Mouse (Mus musculus) testis, postnatal 14 days (tissue): ENCODE data around the gene 4930402H24Rik.
A peak's percentile ranks its signal among the peaks of the same experiment; 100 is the strongest.

ENCODE experiments used
- DNase-seq: peaks from one replicate; pipeline ENCODE4 v3.0.0; 2021; ENCODE audit warnings: low spot score

4930402H24Rik gene

DNA sequence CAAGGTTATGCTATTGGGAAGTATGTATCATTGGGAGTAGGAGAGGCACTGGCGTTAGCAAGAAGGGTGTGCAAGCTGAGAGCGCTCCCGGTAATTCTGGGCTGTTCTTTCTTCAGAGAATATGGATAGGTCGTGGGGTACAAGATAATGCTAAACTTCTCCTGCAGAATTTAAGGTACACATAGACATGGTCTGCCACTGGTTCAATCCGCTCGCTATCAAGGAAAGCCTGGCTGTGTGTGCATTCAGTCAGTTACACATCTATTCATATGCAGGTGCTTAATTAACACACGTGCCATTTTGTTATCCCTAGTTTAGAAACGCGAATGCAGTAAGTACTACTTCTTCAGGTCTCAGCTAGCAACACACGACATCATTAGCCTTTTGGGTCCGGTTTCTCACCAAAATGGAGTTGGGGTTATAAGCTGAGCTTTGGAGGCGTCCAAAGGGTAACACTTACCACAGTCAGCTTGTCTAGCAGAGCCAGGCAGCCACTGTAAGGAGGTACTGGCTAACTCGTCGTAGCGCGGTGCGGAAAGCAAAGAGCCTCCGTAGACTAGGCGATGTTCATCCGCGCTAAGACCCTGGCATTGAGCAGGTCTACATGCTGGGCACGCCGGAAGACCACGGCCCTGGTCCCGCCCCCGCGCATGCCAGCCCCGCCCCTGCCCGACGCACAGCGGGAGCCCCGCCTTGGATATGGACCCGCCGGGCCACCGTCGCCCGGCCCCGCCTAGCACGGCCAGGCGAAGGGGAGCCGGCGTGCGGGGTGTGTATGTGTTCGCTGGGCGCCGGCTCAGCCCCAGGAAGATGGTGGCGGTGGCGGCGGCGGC is at the start of gene 4930402H24Rik, which contains the start of gene Atrn:
4930402H24Rik (minus strand) TSS at position 656 of the 833 bp plus-strand sequence.
Atrn (plus strand) TSS at position 745 of the 833 bp plus-strand sequence.
- peak; percentile 92 for DNase-seq

DNA sequence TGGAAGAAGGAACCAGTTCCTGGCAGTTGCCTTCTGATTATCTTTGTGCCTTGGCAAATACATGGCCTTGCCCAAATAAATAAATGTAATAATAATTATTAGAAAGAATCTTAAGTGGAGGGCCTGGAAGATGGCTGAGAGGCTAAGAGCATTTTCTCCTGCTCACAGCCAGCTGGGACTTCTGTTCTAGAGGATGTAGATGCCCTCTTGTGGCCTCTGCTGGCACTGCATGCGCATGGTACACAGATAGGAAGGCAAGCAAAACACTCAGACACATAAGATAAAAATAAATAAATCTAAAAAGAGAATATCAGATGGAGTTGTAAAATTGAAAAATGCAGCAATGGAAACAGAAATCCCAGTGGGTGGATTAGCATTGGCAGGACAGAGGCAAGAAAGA is 44.3 kb upstream of the 4930402H24Rik start:
- peak; percentile 65 for DNase-seq

DNA sequence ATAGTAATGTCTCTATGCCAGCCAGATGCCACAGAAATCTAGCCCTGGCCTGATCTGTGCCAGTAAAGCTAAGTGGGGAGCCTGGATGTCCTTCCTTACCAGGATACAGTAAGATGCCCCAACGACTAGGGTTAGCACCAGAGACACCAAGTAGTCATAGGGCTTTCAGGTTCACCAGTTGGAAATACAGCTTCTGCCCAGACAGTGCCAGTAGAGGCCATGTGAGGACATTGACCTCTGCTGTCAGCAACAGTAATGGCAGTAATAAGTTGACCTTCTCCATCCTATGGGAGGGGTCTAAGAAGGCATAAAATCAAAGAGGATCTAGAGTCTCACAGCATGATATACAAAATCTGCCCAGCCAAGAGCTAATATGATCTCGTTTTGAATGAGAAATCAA is 43.6 kb upstream of the 4930402H24Rik start:
- DNase-seq, result no peak

DNA sequence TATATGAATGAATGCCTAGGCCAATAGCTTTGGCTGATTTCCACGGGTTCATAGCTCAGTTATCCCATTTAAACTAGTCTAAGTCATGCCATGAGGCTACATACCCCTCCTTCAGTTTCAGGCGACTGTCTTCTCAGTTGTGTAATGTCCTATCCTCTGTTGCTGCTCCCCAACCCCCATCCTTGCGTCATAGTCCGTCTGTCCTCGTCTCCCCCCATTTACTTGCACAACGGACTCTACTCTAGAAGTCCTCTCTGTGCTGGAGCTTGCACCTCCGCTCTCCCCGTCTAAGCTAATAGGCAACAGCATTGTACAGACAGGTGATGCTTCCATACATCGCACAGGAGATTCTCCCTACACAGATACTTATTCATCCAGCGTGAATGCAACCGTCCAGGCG is 26.7 kb upstream of the 4930402H24Rik start:
- DNase-seq, result no peak

DNA sequence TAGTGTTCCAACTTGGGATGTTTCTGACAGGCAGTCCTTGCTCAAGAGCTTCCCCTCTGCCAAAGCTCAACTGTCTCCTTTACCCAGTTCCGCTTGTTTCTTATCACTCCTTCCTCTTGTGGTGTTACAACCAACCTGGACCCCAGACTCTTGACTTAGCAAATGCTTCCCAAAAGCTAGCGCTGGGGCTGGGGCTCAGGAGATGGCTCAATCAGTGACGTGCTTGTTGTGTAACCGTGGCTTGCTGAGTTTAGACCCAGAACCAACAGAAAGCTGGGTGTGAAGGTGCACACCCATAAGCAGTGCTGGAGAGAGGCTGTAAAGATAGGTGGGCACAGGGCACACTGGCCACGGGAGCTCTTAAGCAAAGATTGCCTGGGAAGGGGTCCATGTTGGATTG is 23.8 kb upstream of the 4930402H24Rik start:
- no peak for DNase-seq

DNA sequence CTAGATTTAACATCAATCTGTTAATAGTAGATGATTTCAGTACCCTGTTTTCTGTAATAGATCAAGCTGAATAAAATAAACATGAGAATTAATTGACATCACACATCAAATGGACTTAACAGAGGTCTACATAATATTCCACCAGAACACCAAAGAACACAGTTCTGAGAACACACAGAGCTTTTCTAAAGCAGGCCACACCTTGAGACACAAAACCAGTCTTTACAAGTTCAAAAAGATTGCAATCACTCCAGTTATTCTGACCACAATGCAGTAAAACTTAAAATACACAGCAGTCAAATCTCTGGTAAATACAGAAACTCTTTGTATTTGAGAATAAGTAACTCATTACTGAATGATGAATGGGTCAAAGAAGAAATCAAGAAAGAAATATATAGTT is 22.3 kb upstream of the 4930402H24Rik start:
- no peak for DNase-seq

DNA sequence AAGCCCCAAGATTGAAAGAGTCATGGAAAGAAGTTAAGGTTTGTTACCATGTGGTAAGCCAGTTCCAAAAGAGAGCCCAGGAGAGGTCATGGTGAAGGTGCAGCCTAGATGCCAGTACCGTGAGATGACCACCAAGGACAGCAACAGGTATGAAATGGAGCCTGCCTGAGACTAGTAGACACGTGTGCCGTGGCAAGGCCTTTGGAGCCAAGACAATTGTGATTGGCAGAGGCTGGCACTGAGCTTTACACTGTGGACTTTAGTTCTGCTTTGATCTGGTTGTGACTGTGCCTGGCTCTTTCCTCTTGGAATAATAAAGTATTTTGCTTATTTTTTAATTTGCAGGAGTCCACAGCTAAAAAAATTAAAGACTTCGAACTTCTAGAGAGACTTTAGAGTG is 21.8 kb upstream of the 4930402H24Rik start:
- no peak for DNase-seq

DNA sequence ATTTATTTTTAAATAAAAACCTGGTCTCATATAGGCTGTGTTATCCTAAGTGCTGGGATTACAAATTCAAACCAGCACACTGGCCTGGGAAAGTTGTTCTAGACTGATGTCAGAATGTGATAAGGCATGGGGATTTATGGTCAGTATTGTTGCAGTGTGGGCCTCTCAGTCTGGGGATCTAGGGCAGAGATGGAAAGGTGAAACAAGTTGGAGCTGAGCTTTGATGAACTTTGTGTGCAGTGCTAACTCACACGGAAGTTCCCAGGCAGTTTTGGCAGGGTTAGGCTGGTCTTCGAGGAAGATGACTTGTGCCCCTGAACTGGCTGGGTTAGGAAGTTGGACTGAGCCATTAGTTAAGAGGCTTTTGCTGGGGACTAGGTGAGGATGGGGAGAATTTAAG is 18.7 kb upstream of the 4930402H24Rik start:
- DNase-seq, result no peak

DNA sequence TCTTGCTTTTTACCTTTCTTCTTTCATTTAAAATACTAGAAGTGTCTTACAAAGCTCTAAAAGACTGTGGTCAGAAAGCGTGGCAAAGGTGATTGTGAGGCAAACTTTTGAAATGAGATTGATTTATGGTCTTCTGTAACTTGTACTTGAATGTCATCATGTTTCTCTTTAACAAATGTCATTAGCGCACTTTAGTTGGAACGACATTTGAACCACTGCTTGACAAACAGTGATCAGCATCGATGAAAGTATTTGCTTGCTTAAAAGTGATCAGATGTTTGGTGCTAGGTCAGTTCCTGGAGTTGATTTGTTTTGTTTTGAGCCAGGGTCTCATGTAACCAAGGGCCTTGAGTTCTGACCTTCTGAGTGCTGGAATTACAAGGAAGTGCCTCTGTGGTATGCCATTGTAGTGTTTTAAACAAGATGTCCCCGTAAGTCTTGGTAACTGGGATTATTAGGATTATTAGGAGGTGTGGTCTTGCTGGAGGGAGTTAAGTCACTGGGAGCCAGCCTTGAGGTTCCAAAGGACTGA is 12.9 kb upstream of the 4930402H24Rik start:
- no peak for DNase-seq

DNA sequence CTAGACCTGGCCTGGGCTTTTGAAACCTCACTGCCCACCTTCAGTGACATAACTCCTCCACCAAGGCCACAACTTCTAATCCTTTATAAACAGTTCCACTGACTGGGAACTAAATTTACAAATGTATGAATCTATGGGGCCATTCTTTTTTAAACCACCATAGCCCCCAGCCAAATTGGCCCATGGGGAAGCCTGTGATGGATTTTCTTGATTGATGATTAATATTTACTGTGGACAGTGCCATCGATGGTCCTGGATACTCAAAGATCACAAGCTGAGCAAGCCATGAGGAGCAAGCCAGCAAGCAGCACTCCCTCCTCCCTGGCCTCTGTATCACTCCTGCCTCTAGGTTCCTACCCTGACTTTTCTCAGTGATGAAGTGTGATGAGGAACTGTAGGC is 11.5 kb upstream of the 4930402H24Rik start:
- DNase-seq, result no peak

DNA sequence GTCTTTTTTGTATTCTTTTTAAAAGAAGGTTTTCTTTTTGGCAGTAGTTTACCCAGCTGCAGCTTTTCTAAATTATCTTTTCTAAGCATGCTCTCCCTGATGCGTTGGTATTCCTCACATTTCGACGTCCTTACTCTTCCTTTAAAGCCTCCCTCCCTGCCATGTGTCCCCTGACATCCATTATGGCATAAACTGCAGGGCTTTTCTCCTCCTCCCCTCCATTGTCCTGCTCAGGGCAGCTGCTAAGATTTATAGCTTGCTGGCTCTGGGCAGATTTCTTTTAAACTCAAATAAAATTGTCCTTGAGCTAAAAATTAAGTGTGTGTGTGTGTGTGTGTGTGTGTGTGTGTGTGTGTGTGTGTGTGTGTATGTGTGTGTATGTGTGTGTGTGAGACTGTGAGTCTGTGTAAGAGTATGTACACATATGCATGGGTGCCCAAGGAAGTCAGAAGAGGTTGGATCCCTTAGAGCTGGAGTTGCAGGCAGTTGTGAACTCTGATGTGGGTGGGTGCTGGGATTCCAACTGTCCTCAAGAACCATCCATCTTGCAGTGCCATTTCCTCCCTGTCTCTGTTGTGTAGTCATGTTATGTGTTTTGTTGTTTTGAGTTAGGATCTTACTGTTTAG is 10.4 kb upstream of the 4930402H24Rik start:
- no peak for DNase-seq

DNA sequence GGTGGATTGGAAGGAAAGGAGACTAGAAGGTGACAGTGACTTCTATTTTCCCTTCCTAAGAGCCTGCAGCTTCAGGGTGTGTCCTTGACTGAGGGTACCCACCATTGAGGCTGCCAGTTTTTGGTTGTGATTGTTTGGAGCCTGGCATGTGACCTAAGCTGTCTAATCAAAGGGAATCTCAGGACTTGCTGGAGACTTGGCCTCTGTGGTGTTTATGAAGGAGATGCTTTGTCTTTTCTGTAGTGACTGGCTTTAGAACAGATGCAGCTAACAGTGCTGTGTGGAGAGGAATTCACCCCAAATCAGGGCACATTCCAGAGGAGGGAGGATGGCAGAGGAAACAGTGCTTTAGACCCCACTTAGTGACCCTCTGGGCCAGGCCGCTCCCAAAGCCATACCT is 8.7 kb upstream of the 4930402H24Rik start:
- DNase-seq, result no peak

DNA sequence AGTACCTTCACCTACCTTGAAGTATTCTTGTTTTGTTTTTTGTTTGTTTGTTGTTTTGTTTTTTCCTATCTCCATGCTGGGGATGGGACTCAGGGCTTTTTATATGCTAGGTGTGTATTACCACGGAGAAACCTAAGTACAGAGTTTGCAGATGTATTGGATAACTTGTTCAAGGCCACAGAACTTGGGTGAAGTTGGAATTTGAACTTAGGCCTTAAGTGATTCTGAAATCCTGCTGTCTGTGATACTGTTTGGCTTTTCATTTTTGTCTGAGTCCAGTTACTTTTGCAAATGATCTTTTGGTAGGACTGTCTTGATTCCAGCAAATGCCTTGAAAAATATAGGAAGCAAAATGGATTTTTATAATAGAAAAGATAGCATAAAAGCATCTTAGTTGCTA is 5.5 kb upstream of the 4930402H24Rik start:
- DNase-seq, result no peak

DNA sequence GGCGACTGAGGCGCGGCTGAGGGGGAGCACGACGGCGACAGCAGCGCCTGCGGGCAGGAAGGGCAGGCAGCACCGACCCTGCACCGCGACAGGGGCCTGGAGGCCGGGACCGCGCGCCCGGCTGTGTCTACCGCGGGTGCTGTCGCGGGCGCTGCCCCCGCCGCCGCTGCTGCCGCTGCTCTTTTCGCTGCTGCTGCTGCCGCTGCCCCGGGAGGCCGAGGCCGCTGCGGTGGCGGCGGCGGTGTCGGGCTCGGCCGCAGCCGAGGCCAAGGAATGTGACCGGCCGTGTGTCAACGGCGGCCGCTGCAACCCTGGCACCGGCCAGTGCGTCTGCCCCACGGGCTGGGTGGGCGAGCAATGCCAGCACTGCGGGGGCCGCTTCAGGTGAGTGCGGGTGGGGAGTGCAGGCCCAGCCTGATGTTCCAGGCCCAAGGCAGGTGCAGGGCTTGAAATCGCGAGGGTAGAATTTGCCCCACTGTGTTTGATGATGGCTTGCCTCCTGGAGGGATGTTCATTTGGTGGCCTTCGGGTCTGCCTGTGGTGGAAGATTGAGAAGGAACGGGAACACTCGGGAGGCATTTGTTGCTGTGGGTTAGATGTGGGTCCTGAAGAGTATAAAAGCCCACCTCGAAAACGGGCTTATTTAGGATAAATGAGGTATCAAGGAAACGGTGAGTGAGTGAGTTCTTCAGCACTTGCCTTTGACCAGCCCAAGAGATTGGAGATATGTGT is 544 bp upstream of the 4930402H24Rik start:
- peak; percentile 56 for DNase-seq

DNA sequence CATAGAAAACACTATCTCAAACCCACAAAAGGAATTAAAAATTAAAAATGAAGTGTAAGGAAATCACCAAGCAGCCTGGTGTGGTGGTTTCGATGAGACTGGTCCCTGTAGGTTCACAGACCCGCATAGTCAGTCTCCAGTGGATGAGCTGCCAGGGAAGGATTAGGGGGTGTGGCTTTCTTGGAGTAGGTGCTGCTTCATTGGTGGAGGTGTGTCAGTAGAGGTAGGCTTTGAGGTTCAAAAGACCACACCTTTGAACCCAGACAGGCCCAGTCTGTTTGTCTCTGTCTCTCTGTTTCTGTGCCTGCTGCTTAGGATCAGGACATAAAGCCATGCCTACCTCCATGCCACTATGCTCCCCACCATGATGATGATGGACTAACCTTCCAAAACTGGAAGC is 7.4 kb downstream of the 4930402H24Rik start:
- DNase-seq, result no peak

DNA sequence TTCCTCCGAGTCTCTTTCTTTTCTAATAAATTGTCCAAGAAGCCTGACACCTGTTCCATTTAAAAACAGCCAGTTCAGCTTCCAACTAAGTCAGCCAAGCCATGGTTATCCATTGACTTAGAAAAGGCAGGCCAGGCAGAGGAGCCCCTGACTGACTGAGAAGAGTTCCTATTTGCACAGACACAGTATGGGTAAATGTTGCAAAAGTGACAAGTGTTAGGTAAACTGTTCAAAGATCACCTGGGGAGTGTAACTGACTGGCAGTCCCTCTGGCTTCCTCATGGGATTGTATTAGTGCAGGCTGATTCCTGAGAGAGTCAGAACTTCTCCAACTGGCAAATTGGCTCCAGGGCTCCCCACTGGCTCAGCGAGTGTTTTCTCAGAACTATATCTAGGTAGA is 8.3 kb downstream of the 4930402H24Rik start:
- no peak for DNase-seq

DNA sequence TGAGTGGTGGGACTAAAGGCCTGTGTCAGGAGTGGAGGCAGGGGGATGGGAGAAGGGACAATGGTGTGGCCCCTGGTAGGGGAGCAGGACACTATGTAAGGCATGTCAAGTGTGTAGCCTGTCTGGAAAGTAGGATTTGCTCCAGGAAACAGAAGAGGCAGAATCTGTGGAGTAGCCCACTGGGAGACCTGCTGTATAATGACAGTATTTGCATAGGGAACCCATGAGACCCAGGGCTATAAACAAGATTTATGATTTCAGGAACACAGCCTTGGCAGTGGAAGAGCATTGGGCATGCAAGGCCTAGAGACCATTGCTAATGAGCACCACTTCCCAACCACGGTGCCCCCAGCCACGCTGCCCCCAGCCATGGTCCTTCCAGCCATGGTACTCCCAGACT is 9.3 kb downstream of the 4930402H24Rik start:
- no peak for DNase-seq

DNA sequence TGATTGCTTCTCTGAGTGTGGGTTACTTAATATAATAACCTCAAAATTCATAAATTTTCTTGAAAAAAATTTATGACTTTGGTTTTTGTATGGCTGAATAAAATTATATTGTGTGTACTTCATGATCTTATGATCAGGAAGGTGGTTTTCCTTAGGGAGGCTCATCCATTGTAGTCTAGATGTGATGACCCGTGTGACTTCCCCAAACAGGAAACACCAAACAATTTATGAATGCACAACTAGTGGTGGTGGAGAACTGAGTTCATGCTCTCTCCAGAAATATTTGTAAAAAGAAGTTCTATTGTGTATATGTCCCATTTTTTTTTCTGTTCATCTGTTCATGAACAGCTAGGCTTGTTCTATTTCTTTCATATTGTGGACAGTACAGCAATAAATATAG is 18.8 kb downstream of the 4930402H24Rik start:
- no peak for DNase-seq

DNA sequence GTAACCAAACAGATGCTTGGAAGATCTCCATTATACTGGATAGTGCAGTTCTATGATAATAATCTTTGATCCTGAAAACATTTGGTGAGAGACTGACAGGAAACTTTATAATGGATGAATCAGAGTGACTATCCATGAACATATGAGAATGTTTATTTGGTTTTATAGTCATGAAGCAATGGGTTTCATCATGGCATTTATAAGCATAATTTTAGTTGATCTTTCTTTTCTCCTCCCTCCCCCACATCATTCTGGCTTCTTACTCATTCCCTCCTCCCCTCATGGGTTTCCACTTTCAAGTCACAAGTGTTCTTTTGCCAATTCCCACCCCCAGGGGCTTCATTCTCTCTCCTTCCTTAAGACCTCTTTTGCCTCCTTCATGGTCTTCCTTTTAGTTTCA is 19.2 kb downstream of the 4930402H24Rik start:
- DNase-seq, result no peak

DNA sequence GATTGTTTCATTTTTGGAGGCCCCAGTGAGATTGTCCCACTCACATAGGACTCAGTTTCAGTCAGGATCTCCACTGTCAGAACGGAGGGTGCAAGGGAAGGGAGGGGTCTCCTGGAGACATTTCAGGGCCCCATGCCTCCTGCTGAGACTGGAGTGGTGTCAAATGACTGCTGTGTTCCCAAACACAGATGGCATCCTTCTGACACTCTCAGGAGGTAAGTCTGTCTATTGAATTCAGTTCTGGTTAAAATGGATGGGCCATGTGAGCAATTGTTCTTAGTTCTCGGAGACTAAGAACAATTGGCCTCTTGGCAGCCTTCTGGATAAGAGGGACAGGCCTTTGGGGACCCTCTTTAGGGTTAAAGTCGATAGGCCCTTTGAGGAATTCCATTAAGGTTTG is 28.8 kb downstream of the 4930402H24Rik start:
- no peak for DNase-seq

DNA sequence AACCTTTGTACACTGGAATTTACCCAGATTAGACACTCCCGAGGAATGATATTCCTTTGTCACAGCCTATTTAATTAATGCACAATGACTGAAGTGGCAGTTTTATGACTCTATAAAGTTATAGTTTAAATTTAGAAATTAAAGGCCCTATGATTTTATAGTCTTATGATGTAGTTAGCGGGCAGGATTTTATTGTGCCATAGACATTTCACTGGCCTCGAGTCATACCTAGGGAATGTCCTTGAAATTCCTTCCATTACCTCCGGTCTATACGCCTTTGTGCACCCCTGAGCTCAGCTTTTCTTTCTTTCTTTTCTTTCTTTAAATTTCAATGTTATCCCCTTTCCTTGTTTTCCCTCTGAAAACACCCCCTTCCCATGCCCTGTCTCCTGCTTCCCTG is 35.3 kb downstream of the 4930402H24Rik start:
- no peak for DNase-seq

DNA sequence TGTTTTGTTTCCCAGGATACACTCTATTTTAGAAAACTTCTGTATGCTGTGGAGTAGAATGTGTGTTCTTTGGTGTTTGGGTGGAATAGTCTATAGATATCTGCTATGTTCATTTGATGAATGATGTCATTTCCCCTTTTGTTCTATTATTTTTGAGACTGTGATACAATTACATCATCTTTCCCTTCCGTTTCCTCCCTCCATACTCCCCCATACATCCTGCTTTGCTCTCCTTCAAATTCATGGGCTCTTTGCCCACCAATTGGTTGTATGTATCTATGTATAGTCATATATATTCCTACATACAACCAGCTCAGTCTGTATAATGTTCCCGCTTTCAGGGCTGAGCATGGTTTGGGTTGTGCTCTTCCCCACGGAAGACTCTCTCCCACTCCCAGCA is 44.1 kb downstream of the 4930402H24Rik start:
- no peak for DNase-seq

DNA sequence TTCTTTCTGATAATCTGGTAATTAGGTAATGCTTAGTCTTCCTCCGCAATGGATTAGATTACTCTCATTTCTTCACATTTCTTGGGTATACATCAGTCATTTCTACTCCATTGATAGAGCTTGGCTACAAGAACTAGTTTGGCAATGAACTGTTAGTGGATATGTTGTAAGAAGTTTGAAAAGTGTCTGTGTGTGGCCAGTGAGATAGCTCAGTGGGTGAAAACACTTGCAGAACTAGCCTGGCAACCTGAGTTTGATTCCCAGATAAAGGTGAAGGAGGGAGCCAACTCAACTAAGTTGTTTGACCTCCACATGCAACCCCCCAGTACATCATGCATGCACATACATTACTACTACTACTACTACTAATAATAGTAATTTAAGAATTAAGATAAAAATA is 53.2 kb downstream of the 4930402H24Rik start:
- no peak for DNase-seq
